Mouse (Mus musculus) erythroblast, embryonic 14.5 days (primary cell): ENCODE results near the gene Asz1. TPM values are rescaled to one million over a fixed set of nuclear protein-coding genes. Genes with fewer than 3 reads are reported as not detected.

Source experiments
- H3K27me3 ChIP-seq: 2 replicates; pipeline ENCODE4 v1.6.1; 2012; ENCODE audit warnings: inconsistent platforms; ENCODE audit not compliant: control insufficient read depth
- H3K36me3 ChIP-seq: 2 replicates; pipeline ENCODE4 v1.6.1; 2012; ENCODE audit warnings: mild to moderate bottlenecking, inconsistent platforms; ENCODE audit not compliant: control insufficient read depth
- H3K4me1 ChIP-seq: 2 replicates; pipeline ENCODE4 v1.6.1; 2012; ENCODE audit warnings: inconsistent platforms; ENCODE audit not compliant: control insufficient read depth
- H3K4me3 ChIP-seq: replicated peaks from 2 replicates; pipeline ENCODE3; 2012; ENCODE audit warnings: moderate library complexity, mild to moderate bottlenecking, inconsistent platforms
- H3K9me3 ChIP-seq: 2 replicates; pipeline ENCODE4 v1.6.1; 2012; ENCODE audit warnings: low read length, inconsistent platforms, mixed read lengths; ENCODE audit not compliant: control insufficient read depth
- GATA1 ChIP-seq: IDR thresholded peaks from 2 replicates; pipeline ENCODE4 v1.6.1; 2012; ENCODE audit warnings: low read length, inconsistent platforms, mixed read lengths
- TAL1 ChIP-seq: IDR thresholded peaks from 3 replicates; pipeline ENCODE4 v1.6.1; 2012; ENCODE audit warnings: low read length, inconsistent platforms, mixed read lengths
- polyA plus RNA-seq: library from polyadenylated mRNA; stranded (reverse); fragments of >175 nt; gene quantifications from 2 replicates; pipeline ENCODE4 v1.2.3, GENCODE M21; 2012

Gene Asz1
- polyA plus RNA-seq, 1 experiment, result not detected

DNA sequence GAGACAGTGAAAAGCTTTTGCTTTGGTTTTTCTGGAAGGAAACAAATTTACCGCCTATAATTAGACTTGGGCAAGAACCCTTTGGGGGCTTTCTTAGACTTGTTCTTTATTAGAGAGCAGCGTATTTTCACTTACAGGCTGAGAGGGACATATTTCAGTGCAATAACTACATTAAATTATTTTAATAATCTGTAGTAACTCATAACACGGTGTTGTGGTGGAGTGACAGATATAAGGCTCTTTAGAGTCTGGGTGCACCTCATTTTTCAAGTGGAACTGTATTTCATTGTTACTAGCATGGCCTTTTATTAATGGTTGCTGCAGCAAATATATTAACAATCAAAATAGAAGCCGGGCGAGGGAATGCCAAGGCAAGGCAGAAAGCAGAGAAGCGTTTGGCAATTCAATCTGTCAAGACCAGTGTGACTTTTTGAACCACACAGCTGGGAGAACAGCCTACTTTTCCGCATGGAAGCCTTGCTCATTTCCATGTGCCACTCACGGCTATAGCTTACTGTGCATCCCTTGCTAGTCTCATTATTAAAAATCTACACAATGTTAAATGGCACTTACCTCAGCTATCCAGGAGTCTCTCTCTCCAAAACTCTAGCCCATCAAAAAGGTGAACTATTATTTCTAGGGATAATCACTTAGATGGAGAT is 84.6 kb downstream of the Asz1 start:
- H3K36me3 ChIP-seq, result no peaks in the 10 kb centered on the region
- no peaks in the 10 kb centered on the region for H3K9me3 ChIP-seq
- peaks cover 11% of the 10 kb centered on the region for H3K27me3 ChIP-seq
- no peaks in the 10 kb centered on the region for H3K4me1 ChIP-seq
- no peak for TF ChIP-seq GATA1
- TF ChIP-seq TAL1, result no peak
- H3K4me3 ChIP-seq, result no peak overlapping the region

- TF ChIP-seq TAL1, result no peak
- no peak for TF ChIP-seq GATA1
These were observed 95.5 kb downstream of the Asz1 start for GRCm38 (mm10) chr6:18013346-18013745.

GRCm38 (mm10) chr6:18007356-18007755 is 101.5 kb downstream of the Asz1 start:
- no peaks in the 10 kb centered on the region for H3K9me3 ChIP-seq
- no peaks in the 10 kb centered on the region for H3K27me3 ChIP-seq
- TF ChIP-seq GATA1 (no peak), TAL1 (no peak)

More at GRCm38 (mm10) chr6:18013346-18013745, 95.5 kb downstream of the Asz1 start:
- Histone ChIP-seq H3K4me3 (no peak overlapping the region), H3K27me3 (no peaks in the 10 kb centered on the region), H3K4me1 (no peaks in the 10 kb centered on the region), H3K36me3 (no peaks in the 10 kb centered on the region), H3K9me3 (no peaks in the 10 kb centered on the region)

DNA sequence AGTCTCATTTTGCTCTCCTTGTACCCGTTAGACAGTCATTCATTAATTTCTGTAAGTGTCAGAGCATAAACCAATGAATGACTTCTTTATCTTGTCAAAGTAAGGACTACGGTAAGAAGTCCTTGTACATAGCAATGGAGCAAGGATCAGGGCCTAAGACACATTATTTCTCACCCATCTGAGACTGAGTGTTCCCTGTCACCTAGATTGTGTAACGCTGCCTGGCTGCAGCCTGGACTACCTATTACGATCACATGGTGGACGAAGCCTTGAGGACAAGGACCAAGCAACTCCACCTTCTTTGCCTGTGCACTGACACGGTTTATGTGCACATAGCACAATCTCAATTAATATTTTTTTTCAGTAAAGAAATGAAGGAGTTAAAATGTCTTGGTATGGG is 106.8 kb downstream of the Asz1 start:
- H3K4me1 ChIP-seq, result no peaks in the 10 kb centered on the region
- TF ChIP-seq TAL1 (no peak), GATA1 (no peak)
- no peaks in the 10 kb centered on the region for H3K36me3 ChIP-seq
- H3K4me3 ChIP-seq, result no peak overlapping the region
- no peaks in the 10 kb centered on the region for H3K9me3 ChIP-seq
- no peaks in the 10 kb centered on the region for H3K27me3 ChIP-seq

More at GRCm38 (mm10) chr6:18007356-18007755, 101.5 kb downstream of the Asz1 start:
- H3K4me3 ChIP-seq, result no peak overlapping the region
- no peaks in the 10 kb centered on the region for H3K36me3 ChIP-seq
- no peaks in the 10 kb centered on the region for H3K4me1 ChIP-seq

Other genes with a start within 250 kb of the Asz1 start
- gene Wnt2, start 78.5 kb downstream of the Asz1 start, polyA plus RNA-seq, result not detected in 2 replicates
- 0.01 TPM in 1 of 2 replicates, not detected in the other for gene Cftr, start 61.6 kb upstream of the Asz1 start, polyA plus RNA-seq